Mouse (Mus musculus): ENCODE measurements around the gene Gpatch8. TPM values are rescaled to one million over a fixed set of nuclear protein-coding genes. Genes with fewer than 3 reads are reported as not detected.
"Not testable (repeated sequence)": the region's sequence is repeated elsewhere in the genome, so short reads cannot be mapped to it uniquely, and the experiment has no call there.

The Gpatch8 gene
- total RNA-seq, 2 experiments from 2014 or later, result 19.7 to 29.3 TPM

GRCm38 (mm10) chr11:102572866-102573663, 16.9 kb upstream of the Gpatch8 start:
- peak; percentile 86 for ATAC-seq (replicated peaks; ENCODE audit: poor library complexity, severe bottlenecking)

- ATAC-seq (replicated peaks; ENCODE audit: poor library complexity, severe bottlenecking), result no peak
These were observed 12.7 kb upstream of the Gpatch8 start for GRCm38 (mm10) chr11:102568756-102569377.

GRCm38 (mm10) chr11:102568191-102568590, 12.0 kb upstream of the Gpatch8 start:
- no peak for ATAC-seq (replicated peaks; ENCODE audit: poor library complexity, severe bottlenecking)

- ATAC-seq (replicated peaks; ENCODE audit: poor library complexity, severe bottlenecking), result no peak
These were observed 11.5 kb upstream of the Gpatch8 start for GRCm38 (mm10) chr11:102567723-102568122.

GRCm38 (mm10) chr11:102567157-102567556, 11.0 kb upstream of the Gpatch8 start:
- no peak for ATAC-seq (replicated peaks; ENCODE audit: poor library complexity, severe bottlenecking)

- no peak for ATAC-seq (replicated peaks; ENCODE audit: poor library complexity, severe bottlenecking)
These were observed 10.1 kb upstream of the Gpatch8 start for GRCm38 (mm10) chr11:102566290-102566689.

GRCm38 (mm10) chr11:102565741-102566140, 9.5 kb upstream of the Gpatch8 start:
- ATAC-seq (replicated peaks; ENCODE audit: poor library complexity, severe bottlenecking), result no peak

GRCm38 (mm10) chr11:102564952-102565671, 8.9 kb upstream of the Gpatch8 start:
- ATAC-seq (replicated peaks; ENCODE audit: poor library complexity, severe bottlenecking), result not testable (repeated sequence)

- no peak for ATAC-seq (replicated peaks; ENCODE audit: poor library complexity, severe bottlenecking)
These were observed 2.5 kb upstream of the Gpatch8 start for GRCm38 (mm10) chr11:102558704-102559103.

- ATAC-seq (replicated peaks; ENCODE audit: poor library complexity, severe bottlenecking), result no peak
These were observed 1.2 kb upstream of the Gpatch8 start for GRCm38 (mm10) chr11:102557386-102557785.

- no peak for ATAC-seq (replicated peaks; ENCODE audit: poor library complexity, severe bottlenecking)
These were observed 503 bp upstream of the Gpatch8 start for GRCm38 (mm10) chr11:102556716-102557074.

- peak; percentile 41 for ATAC-seq (replicated peaks; ENCODE audit: poor library complexity, severe bottlenecking)
These were observed 677 bp downstream of the Gpatch8 start for GRCm38 (mm10) chr11:102555400-102556030.

- no peak for ATAC-seq (replicated peaks; ENCODE audit: poor library complexity, severe bottlenecking)
These were observed 4.1 kb downstream of the Gpatch8 start for GRCm38 (mm10) chr11:102552051-102552450.

GRCm38 (mm10) chr11:102551176-102551575, 5.0 kb downstream of the Gpatch8 start:
- no peak for ATAC-seq (replicated peaks; ENCODE audit: poor library complexity, severe bottlenecking)

GRCm38 (mm10) chr11:102541471-102541870, 14.7 kb downstream of the Gpatch8 start:
- ATAC-seq (replicated peaks; ENCODE audit: poor library complexity, severe bottlenecking), result no peak

GRCm38 (mm10) chr11:102540286-102540685, 15.9 kb downstream of the Gpatch8 start:
- not testable (repeated sequence) for ATAC-seq (replicated peaks; ENCODE audit: poor library complexity, severe bottlenecking)

GRCm38 (mm10) chr11:102539690-102540089, 16.5 kb downstream of the Gpatch8 start:
- ATAC-seq (replicated peaks; ENCODE audit: poor library complexity, severe bottlenecking), result no peak

- ATAC-seq (replicated peaks; ENCODE audit: poor library complexity, severe bottlenecking), result no peak
These were observed 20.0 kb downstream of the Gpatch8 start for GRCm38 (mm10) chr11:102536210-102536609.

- ATAC-seq (replicated peaks; ENCODE audit: poor library complexity, severe bottlenecking), result no peak
These were observed 22.1 kb downstream of the Gpatch8 start for GRCm38 (mm10) chr11:102534078-102534477.

- no peak for ATAC-seq (replicated peaks; ENCODE audit: poor library complexity, severe bottlenecking)
These were observed 24.8 kb downstream of the Gpatch8 start for GRCm38 (mm10) chr11:102531425-102531824.

All from granulocyte monocyte progenitor cell, adult 5-6 weeks (primary cell).